In genomic region chr2:158178696-158179369, GRCm38 (mm10) we compare ENCODE assay signal across 8 mouse cellular contexts. TPM values are rescaled to one million over a fixed set of nuclear protein-coding genes. Genes with fewer than 3 reads are reported as not detected.
DNase-seq lines count a peak whose midpoint lies in the region; ATAC-seq and TF ChIP-seq lines count a peak whose summit lies in the region.

No protein-coding gene starts in this region.

- no peak for TF ChIP-seq CTCF in kidney, adult 2 months (conservative IDR thresholded peaks at IDR 0.05; ENCODE audit: insufficient read depth, insufficient read length, low read depth, low read length)

- 9% methylated on average over 19 of the region's 19 CpGs for WGBS in embryonic facial prominence, embryonic 10.5 days
- WGBS in kidney, adult 2 months = 11% methylated on average over 19 of the region's 19 CpGs
- 10% methylated on average over 18 of the region's 19 CpGs for WGBS in lung, embryonic 16.5 days

- no peaks in the 10 kb centered on the region for H3K36me3 ChIP-seq in embryonic facial prominence, embryonic 10.5 days (replicated peaks)
- H3K36me3 ChIP-seq in kidney, adult 2 months (ENCODE audit: control insufficient read depth, insufficient read depth, low read length) = no peaks in the 10 kb centered on the region
- no peaks in the 10 kb centered on the region for H3K36me3 ChIP-seq in lung, embryonic 16.5 days (ENCODE audit: control insufficient read depth, insufficient read depth, low read length)

- peaks cover 29% of the 10 kb centered on the region for H3K4me1 ChIP-seq in embryonic facial prominence, embryonic 10.5 days
- H3K4me1 ChIP-seq in kidney, adult 2 months (ENCODE audit: control insufficient read depth, insufficient read depth, low read length) = peaks cover 12% of the 10 kb centered on the region; the same call in 1 of the 2 replicates
- H3K4me1 ChIP-seq in lung, embryonic 16.5 days (replicated peaks; ENCODE audit: control insufficient read depth, insufficient read depth, low read length) = peaks cover 25% of the 10 kb centered on the region

- TF ChIP-seq POLR2A in kidney, adult 2 months (IDR thresholded peaks at IDR 0.05; ENCODE audit: low read depth, low read length) = no peak

- peak; percentile 91 for ATAC-seq in lung, embryonic 16.5 days (ENCODE audit: low read depth)

- peak overlapping the region; percentile 58 for H3K9ac ChIP-seq in lung, embryonic 16.5 days (ENCODE audit: low read length)

- H3K27me3 ChIP-seq in embryonic facial prominence, embryonic 10.5 days (replicated peaks; ENCODE audit: low read depth, poor library complexity, severe bottlenecking) = 0 out of 2 replicates have a peak, but pooled peaks cover 10% of the 10 kb centered on the region
- no peaks in the 10 kb centered on the region for H3K27me3 ChIP-seq in kidney, adult 2 months (replicated peaks; ENCODE audit: control insufficient read depth, insufficient read depth, low read length)
- H3K27me3 ChIP-seq in lung, embryonic 16.5 days (ENCODE audit: control insufficient read depth, insufficient read depth, low read depth, low read length) = no peaks in the 10 kb centered on the region

- H3K4me3 ChIP-seq in embryonic facial prominence, embryonic 10.5 days = peak overlapping the region; percentile 55
- H3K4me3 ChIP-seq in kidney, adult 2 months (ENCODE audit: insufficient read depth, low read depth, low read length) = peak overlapping the region; percentile 55
- peak overlapping the region; percentile 38 for H3K4me3 ChIP-seq in lung, embryonic 16.5 days (ENCODE audit: low read length)

- peak overlapping the region; percentile 62 for H3K27ac ChIP-seq in embryonic facial prominence, embryonic 10.5 days (replicated peaks)
- 0 out of 2 replicates have a peak overlapping the region, but pooled peaks have one; percentile 33 for H3K27ac ChIP-seq in kidney, adult 2 months (ENCODE audit: insufficient read depth, low read depth, low read length)
- H3K27ac ChIP-seq in lung, embryonic 16.5 days (ENCODE audit: low read length) = peak overlapping the region; percentile 48

- H3K4me2 ChIP-seq in lung, embryonic 16.5 days (ENCODE audit: low read depth, low read length) = peak overlapping the region; percentile 63

- peak; percentile 41 to 50 for DNase-seq in cerebellum, postnatal 14 days
- no peak for DNase-seq in cerebellum, adult 9-10 months
- DNase-seq in embryonic facial prominence, embryonic 10.5 days (ENCODE audit: low spot score) = peak; percentile 89
- DNase-seq in heart, adult 9 months (ENCODE audit: low spot score in 2 of 2) = peak; percentile 77 to 79
- DNase-seq in kidney, adult 2 months = peak; percentile 87
- peak; percentile 69 for DNase-seq in ovary, adult 18-20 months (ENCODE audit: low spot score)
- DNase-seq in yolk sac, embryonic 10.5 days (ENCODE audit: low spot score) = peak; percentile 84

- no peaks in the 10 kb centered on the region for H3K9me3 ChIP-seq in embryonic facial prominence, embryonic 10.5 days
- no peaks in the 10 kb centered on the region for H3K9me3 ChIP-seq in lung, embryonic 16.5 days (ENCODE audit: control insufficient read depth, low read length)

RNA-seq across cellular contexts. Expression of gene Tgm2, which starts 32.6 kb away (rescaled TPM):
- 6.4 and 7.8 TPM in 2 replicates for polyA plus RNA-seq in embryonic facial prominence, embryonic 10.5 days (2016; fragmentation: Nextera tagmentation; extraction: Ambion mirVana)
- polyA plus RNA-seq in kidney, adult 2 months (2012; rRNA removed) = 217 and 221 TPM in 2 replicates
- 75.8 and 81.6 TPM in 2 replicates for polyA plus RNA-seq in lung, embryonic 16.5 days (2015; fragmentation: Nextera tagmentation; extraction: Ambion mirVana)

RNA-seq across cellular contexts. Expression of gene D630003M21Rik, which starts 50.2 kb away (rescaled TPM):
- polyA plus RNA-seq in embryonic facial prominence, embryonic 10.5 days (2016; fragmentation: Nextera tagmentation; extraction: Ambion mirVana) = 3.1 TPM in 2 replicates
- polyA plus RNA-seq in kidney, adult 2 months (2012; rRNA removed) = 2.0 and 2.5 TPM in 2 replicates
- 3.9 and 4.0 TPM in 2 replicates for polyA plus RNA-seq in lung, embryonic 16.5 days (2015; fragmentation: Nextera tagmentation; extraction: Ambion mirVana)
